Mouse (Mus musculus) limb, embryonic 11.5 days (tissue): Measurements from ENCODE around the gene Rgs4. TPM values are rescaled to one million over a fixed set of nuclear protein-coding genes. Genes with fewer than 3 reads are reported as not detected.

Experiments used
- ATAC-seq: fragments of 200-750 bp; cut with Nextera tagmentation; 2 replicates; pipeline ENCODE4 v1.8.0; 2017; ENCODE audit warnings: low read depth; ENCODE audit not compliant: insufficient number of reproducible peaks, low FRiP score, low TSS enrichment
- DNase-seq: peaks from one replicate; pipeline ENCODE4 v3.0.0-alpha.2; 2015; ENCODE audit warnings: low spot score
- H3K27ac ChIP-seq: fragments of 300-500 bp; sonication (generic); replicated peaks from 2 replicates; pipeline ENCODE4 v1.5.1; 2014; ENCODE audit warnings: low read depth, mild to moderate bottlenecking, low read length
- H3K27me3 ChIP-seq: fragments of 300-500 bp; sonication (generic); 2 replicates; pipeline ENCODE4 v1.6.1; 2014; ENCODE audit warnings: mild to moderate bottlenecking, low read length, mixed read lengths; ENCODE audit not compliant: control insufficient read depth, insufficient read depth
- H3K36me3 ChIP-seq: fragments of 300-500 bp; sonication (generic); 2 replicates; pipeline ENCODE4 v1.6.1; 2014; ENCODE audit warnings: mild to moderate bottlenecking, low read length, moderate library complexity, mixed read lengths; ENCODE audit not compliant: control insufficient read depth, insufficient read depth
- H3K4me1 ChIP-seq: fragments of 300-500 bp; sonication (generic); 2 replicates; pipeline ENCODE4 v1.6.1; 2014; ENCODE audit warnings: low read length, mixed read lengths; ENCODE audit not compliant: control insufficient read depth, insufficient read depth
- H3K4me2 ChIP-seq: fragments of 300-500 bp; sonication (generic); 2 replicates; pipeline ENCODE4 v1.6.1; 2014; ENCODE audit warnings: low read depth, mild to moderate bottlenecking, moderate library complexity; ENCODE audit not compliant: severe bottlenecking
- H3K4me3 ChIP-seq: fragments of 300-500 bp; sonication (generic); 2 replicates; pipeline ENCODE4 v1.5.1; 2014; ENCODE audit warnings: low read depth, low read length
- H3K9ac ChIP-seq: fragments of 300-500 bp; sonication (generic); 2 replicates; pipeline ENCODE4 v1.6.1; 2014; ENCODE audit warnings: mild to moderate bottlenecking, low read length
- H3K9me3 ChIP-seq: fragments of 300-500 bp; sonication (generic); 2 replicates; pipeline ENCODE4 v1.6.1; 2016; ENCODE audit warnings: low read length; ENCODE audit not compliant: control insufficient read depth
- WGBS: fragments of 180-500 bp; shearing (Covaris S2); extraction: QIAGEN DNeasy Blood & Tissue Kit; methylation state at CpG from one replicate; pipeline ENCODE4 v1.1.7; 2014; 5-methylcytosine and 5-hydroxymethylcytosine counted together
- polyA plus RNA-seq: library from polyadenylated mRNA; unstranded; fragments of >200 nt; fragmentation: Nextera tagmentation; extraction: Ambion mirVana; gene quantifications from 2 replicates; pipeline ENCODE4 v1.2.1, GENCODE M21; 2014

Gene Rgs4
- 0.41 TPM in 2 replicates for polyA plus RNA-seq

DNA sequence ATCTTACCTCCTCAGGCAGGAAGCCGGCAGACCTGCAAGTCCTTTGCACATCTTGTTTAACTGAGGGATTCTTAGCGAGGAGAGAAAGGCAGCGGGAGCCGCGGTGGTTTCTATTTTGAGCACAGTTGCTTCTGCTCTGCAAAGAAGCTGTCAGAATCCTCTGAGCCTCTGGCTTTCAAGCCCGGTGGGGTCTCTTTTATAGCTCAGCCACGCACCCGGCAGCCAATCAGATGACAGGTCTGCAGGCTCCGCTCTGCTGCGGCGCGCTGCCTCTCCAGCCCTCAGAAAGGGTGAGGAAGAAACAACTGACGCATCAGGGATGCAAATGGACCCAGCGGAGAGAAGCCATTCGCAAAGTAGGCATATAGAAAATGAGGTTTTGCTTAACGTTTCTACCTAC lies at the start of gene Rgs4:
Gene Rgs4 (minus strand): TSS at position 170 of the 400 bp plus-strand sequence.
- no peaks in the 10 kb centered on the region for H3K36me3 ChIP-seq
- WGBS, result 3% methylated on average over 16 of the region's 16 CpGs
- peak; percentile 66 for DNase-seq
- H3K4me2 ChIP-seq, result peak within 1 kb of the TSS; percentile 51
- 0 out of 2 replicates have a peak, but pooled peaks have one; percentile 65 for ATAC-seq
- peaks cover 6% of the 10 kb centered on the region; the same call in 1 of the 2 replicates for H3K27me3 ChIP-seq
- no peak within 1 kb of the TSS for H3K9ac ChIP-seq
- H3K9me3 ChIP-seq, result no peaks in the 10 kb centered on the region
- peak within 1 kb of the TSS; percentile 14; the same call in 1 of the 2 replicates for H3K4me3 ChIP-seq
- H3K4me1 ChIP-seq, result no peaks in the 10 kb centered on the region
- no peak within 1 kb of the TSS for H3K27ac ChIP-seq

DNA sequence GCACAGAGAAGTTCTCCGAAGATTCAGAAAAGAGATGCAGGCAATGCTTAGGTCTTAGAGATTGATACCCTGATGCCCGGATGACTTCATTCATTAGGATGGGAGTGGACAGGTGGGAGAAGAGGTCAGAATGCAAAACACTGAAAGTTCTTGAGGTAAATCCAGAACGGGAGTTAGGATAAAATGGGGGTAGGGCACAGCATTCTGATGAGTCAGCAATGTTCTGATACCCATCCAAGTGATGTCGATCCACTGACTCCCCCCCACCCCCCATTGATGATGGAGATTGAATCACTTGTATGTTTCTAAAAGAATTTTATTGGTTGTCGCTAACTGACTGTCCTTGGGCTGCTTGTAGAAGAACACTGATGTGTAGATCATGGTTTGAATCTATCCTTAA lies 45.0 kb upstream of the Rgs4 start:
- ATAC-seq (no peak), DNase-seq (no peak)
- H3K4me2 ChIP-seq, result no peak overlapping the region
- H3K4me1 ChIP-seq, result no peaks in the 10 kb centered on the region
- no peak overlapping the region for H3K4me3 ChIP-seq
- no peak overlapping the region for H3K9ac ChIP-seq
- H3K9me3 ChIP-seq, result no peaks in the 10 kb centered on the region
- H3K27ac ChIP-seq, result no peak overlapping the region
- H3K27me3 ChIP-seq, result no peaks in the 10 kb centered on the region
- H3K36me3 ChIP-seq, result no peaks in the 10 kb centered on the region
- WGBS, result 90% methylated on average over 5 of the region's 5 CpGs

DNA sequence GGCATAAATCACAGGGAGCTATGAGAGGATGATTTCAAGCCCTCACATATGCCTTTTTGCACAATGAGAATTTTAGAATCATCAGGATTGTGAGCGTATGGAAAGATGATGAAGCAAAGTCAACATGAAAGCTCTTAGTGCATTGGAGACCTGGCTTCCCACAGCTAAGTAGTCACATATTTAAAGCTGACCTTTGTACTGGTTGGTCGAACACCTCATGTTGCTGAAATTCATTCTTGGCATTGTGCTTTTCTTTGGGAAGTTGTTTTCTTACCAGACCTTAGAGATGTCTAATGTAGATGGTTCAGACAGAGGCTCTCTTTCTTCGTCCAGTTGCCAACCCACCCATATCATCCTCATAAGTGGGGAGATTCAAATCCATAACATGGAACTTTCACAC lies 38.5 kb upstream of the Rgs4 start:
- Histone ChIP-seq H3K4me3 (no peak overlapping the region), H3K4me1 (no peaks in the 10 kb centered on the region), H3K9ac (no peak overlapping the region), H3K27ac (no peak overlapping the region), H3K4me2 (no peak overlapping the region), H3K27me3 (no peaks in the 10 kb centered on the region), H3K36me3 (no peaks in the 10 kb centered on the region), H3K9me3 (no peaks in the 10 kb centered on the region)
- ATAC-seq (no peak), DNase-seq (no peak)
- WGBS, result 90% methylated on average over 3 of the region's 3 CpGs

DNA sequence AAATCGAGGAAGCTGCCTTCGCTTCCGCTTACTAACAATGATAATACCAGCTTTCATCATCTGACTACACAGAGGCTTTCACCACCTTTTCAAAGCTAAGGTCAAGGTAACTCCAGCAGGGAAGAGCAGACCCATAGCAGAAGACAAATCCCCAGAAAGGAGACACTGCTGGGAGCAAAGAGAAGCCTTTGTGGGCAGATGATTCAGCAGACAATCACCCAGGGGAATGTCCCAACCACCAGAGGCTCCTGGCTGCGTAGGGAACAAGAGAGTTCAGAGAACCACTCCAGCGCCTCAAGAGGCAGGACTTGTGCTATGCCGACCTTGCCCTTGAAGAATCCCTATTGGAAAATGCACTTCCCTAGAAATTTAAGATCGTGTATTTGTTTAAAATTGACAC lies 29.1 kb upstream of the Rgs4 start:
- no peaks in the 10 kb centered on the region for H3K36me3 ChIP-seq
- no peak overlapping the region for H3K4me3 ChIP-seq
- 72% methylated on average over 7 of the region's 7 CpGs for WGBS
- no peaks in the 10 kb centered on the region for H3K27me3 ChIP-seq
- H3K4me2 ChIP-seq, result no peak overlapping the region
- H3K9ac ChIP-seq, result no peak overlapping the region
- no peaks in the 10 kb centered on the region for H3K9me3 ChIP-seq
- DNase-seq (no peak), ATAC-seq (no peak)
- no peaks in the 10 kb centered on the region for H3K4me1 ChIP-seq
- H3K27ac ChIP-seq, result no peak overlapping the region

DNA sequence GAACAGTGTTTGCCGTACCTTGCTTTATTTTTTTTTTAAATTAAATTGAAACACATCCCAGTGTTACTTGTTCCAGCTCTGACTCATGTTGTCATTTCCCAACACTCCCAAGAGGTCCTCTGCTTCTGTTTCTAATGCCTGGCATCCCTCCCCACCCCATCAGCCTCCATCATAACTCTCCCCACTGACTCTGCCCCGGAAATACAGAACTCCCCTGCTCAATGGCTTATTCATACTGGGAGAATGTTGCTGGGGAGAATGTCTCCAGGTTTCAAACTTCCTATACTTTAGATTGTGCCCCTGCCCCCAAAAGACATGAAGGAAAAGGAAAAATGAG lies 17.1 kb upstream of the Rgs4 start:
- no peak for ATAC-seq
- Histone ChIP-seq H3K4me2 (no peak overlapping the region), H3K27me3 (no peaks in the 10 kb centered on the region), H3K36me3 (no peaks in the 10 kb centered on the region), H3K27ac (no peak overlapping the region), H3K4me3 (no peak overlapping the region), H3K9ac (no peak overlapping the region), H3K4me1 (no peaks in the 10 kb centered on the region), H3K9me3 (no peaks in the 10 kb centered on the region)
- no peak for DNase-seq
- 87% methylated on average over 2 of the region's 2 CpGs for WGBS

DNA sequence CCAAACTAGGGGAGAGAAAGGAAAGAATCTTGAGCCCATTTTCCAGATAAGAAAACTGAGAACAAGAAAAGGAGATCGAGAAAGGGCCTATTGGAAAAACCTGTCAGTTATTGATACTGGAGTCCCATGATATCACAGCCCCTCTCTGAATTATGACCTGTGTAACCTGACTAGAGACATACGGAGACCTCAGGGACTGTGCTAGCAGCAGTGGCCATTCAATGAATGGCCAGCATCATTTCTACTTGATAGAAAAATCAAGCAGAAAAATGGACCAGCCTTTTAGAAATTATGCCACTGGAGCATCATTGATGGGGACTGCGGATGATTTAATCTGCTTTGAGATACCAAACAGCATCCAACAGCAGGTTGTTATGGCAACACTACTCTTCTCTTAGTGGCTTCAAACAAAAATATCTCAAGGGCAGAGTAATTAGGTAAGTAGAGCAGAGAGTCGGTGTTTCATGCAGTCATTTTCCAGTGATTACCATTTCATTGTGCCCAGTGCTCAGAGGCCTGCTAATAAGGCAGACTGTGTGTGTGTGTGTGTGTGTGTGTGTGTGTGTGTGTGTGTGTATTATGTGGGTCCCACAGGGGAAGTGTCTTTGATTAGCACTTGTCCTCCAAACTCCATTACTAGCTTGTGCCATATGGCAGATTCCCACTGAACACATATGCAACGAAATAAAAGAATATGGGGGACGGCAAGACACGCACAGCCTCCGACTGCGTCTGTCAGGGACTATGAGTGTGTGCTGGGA lies 16.6 kb upstream of the Rgs4 start:
- Histone ChIP-seq H3K4me3 (no peak overlapping the region), H3K9me3 (no peaks in the 10 kb centered on the region), H3K27ac (no peak overlapping the region), H3K27me3 (no peaks in the 10 kb centered on the region), H3K9ac (no peak overlapping the region), H3K4me2 (no peak overlapping the region), H3K4me1 (no peaks in the 10 kb centered on the region), H3K36me3 (no peaks in the 10 kb centered on the region)
- 91% methylated on average over 9 of the region's 9 CpGs for WGBS
- DNase-seq (no peak), ATAC-seq (no peak)

DNA sequence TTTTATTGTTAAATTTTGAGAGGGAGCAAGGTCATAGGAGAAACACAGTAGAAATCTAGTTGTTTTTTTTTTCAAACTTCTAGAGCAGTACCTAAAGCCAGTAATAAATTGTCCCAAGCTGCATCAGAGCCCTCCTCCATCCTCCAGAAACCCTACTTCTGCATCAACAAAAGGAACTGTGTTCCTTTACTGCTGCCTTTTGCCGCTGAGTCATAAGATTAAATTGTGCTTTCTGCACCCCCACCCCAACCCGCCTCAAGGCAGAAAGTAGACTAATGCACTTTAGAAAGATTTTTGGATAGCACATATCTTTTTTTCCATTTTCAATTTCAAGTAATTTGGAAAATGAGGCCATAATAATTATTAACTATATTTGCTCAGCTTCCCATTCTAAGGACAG lies 15.1 kb upstream of the Rgs4 start:
- no peaks in the 10 kb centered on the region for H3K4me1 ChIP-seq
- no peaks in the 10 kb centered on the region for H3K36me3 ChIP-seq
- no peak for ATAC-seq
- H3K27me3 ChIP-seq, result no peaks in the 10 kb centered on the region
- WGBS, result 80% methylated on average over 2 of the region's 2 CpGs
- no peak overlapping the region for H3K4me2 ChIP-seq
- H3K27ac ChIP-seq, result no peak overlapping the region
- no peak overlapping the region for H3K9ac ChIP-seq
- no peaks in the 10 kb centered on the region for H3K9me3 ChIP-seq
- no peak overlapping the region for H3K4me3 ChIP-seq
- no peak for DNase-seq

DNA sequence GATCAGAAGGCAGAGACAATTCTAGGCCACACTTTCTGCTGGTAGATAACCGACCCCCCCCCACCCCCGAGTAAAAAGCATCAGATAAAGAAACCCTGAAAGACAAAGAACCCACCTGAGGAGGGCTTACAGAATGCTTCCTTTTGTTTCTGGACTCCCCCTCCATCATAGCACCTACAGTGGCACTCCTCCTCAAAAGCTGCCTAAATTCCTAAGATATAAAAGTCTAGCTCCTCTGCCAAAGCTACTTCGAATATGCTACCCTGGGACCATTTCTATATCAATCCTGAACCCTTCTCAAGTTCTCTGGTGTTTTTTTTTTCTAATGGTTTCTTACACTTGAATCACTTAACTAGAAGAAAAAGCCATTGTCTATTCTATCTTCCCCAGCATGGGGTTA lies 9.1 kb upstream of the Rgs4 start:
- no peak for ATAC-seq
- 55% methylated on average over 3 of the region's 3 CpGs for WGBS
- Histone ChIP-seq H3K9me3 (no peaks in the 10 kb centered on the region), H3K4me1 (no peaks in the 10 kb centered on the region), H3K27ac (no peak overlapping the region), H3K9ac (no peak overlapping the region), H3K27me3 (no peaks in the 10 kb centered on the region), H3K36me3 (no peaks in the 10 kb centered on the region), H3K4me2 (no peak overlapping the region), H3K4me3 (no peak overlapping the region)
- DNase-seq, result no peak

DNA sequence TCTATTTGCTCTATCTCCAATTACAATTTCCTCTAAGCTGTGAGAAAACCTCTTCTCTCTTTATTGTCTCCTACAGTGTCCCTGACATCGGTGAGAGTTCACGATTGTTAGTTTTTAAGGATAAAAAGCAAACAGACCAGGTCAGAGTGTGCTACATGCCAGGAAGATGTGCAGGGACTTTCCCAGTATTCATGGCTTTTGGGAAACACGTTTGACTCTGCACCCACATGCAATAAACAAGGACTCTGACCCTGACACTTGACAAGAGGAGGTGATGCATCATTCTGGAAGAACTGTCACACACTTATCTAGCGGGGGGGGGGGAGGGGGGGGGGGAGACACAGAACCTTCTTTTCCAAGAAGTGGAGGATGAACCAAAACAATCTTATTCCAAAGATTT lies 5.0 kb upstream of the Rgs4 start:
- Histone ChIP-seq H3K4me3 (no peak overlapping the region), H3K36me3 (no peaks in the 10 kb centered on the region), H3K4me2 (no peak overlapping the region), H3K9me3 (no peaks in the 10 kb centered on the region), H3K27ac (no peak overlapping the region), H3K27me3 (peaks cover 6% of the 10 kb centered on the region; the same call in 1 of the 2 replicates), H3K9ac (no peak overlapping the region), H3K4me1 (no peaks in the 10 kb centered on the region)
- ATAC-seq (no peak), DNase-seq (no peak)
- 71% methylated on average over 3 of the region's 4 CpGs for WGBS
